Mouse (Mus musculus): Measurements from ENCODE around the gene Cmc4. TPM values are rescaled to one million over a fixed set of nuclear protein-coding genes. Genes with fewer than 3 reads are reported as not detected.

The Cmc4 gene
- polyA plus RNA-seq (2017; shearing (Covaris generic)): 23.5 TPM

DNA sequence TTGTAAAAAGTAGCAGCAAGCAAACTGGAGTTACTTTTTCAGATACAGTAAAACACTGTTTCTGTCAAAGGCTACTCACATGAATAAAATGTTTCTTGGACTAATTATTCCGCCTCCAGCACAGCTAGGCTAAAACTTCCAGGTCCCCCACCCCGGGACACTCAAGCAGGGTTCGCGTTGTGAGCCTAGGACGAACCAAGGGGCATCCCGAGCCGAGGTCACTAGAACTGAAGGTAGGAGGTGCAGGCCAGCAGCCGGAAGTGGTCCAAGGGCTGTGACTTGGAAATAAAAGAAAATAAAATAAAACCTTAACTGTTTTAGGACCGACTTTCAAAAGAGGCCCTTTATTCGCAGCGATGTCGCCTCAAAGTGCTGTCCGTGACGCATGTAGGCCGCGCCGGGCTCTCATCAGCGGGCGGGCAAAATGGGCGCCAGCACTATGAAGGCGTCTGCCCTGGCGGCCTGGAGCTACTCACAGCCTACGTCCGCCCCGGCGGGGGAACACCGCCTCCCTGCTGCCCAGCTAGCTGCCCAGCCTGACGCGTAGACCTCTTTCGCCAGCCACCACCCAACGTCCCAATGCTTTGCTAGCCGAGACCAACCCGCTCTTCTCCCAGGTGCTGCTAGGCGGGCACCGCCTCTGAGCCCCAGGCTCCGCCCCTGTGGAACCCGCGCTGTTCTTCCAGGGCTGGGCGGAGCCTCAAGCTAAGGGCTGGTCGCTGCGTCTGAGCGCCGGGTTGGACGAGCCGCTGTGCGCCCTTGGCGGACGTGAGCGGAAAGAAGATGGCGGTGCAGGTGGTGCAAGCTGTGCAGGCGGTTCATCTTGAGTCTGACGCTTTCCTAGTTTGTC, at the start of gene Cmc4, which contains the start of the genes Mtcp1 and Brcc3:
Cmc4 (minus strand) TSS at position 649 of the 850 bp plus-strand sequence.
Mtcp1 (minus strand) TSS at position 653 of the 850 bp plus-strand sequence.
Brcc3 (plus strand) TSS at position 693 of the 850 bp plus-strand sequence.

DNA sequence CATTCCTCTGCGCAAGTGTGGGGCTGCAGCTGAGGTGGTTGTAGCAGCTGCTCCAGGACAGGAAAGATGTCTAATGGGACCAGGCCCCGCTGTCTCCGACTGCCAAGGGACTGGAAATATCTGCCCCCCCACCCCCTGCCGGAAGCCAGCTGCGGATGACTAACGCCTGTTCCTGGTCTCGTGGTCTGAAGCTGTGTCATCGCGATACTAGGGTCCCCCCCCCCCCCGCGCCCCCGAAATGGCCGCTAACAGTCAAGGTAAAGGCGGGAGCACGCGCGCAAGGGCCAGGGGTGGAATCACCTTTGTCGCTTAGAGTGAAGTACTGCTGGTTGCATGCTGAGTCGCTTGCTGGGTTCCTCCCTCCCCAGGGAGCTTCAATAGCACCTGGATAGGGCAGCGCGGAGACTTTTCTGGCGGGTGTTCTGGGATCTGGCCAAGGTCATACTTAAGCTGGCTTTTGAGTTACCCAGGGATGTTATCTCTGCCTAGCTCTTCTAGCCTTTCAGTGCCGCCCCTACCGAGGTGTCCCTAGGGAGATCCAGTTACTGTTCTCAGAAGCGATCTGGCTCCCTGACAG, 34.1 kb downstream of the Cmc4 start, which contains the start of the genes Fundc2 and F8:
Fundc2 (plus strand) TSS at position 205 of the 577 bp plus-strand sequence.
F8 (minus strand) TSS at position 421 of the 577 bp plus-strand sequence.

Other genes starting within 250 kb of the Cmc4 start
- gene Fundc2, start 34.2 kb downstream of the Cmc4 start, polyA plus RNA-seq (2017; shearing (Covaris generic)): 67.3 TPM
- gene F8, start 34.0 kb downstream of the Cmc4 start, polyA plus RNA-seq (2017; shearing (Covaris generic)): 1.1 TPM
- 13.3 TPM for gene Mtcp1, start within 50 bp of the Cmc4 start, polyA plus RNA-seq (2017; shearing (Covaris generic))
- gene Brcc3, start within 50 bp of the Cmc4 start, polyA plus RNA-seq (2017; shearing (Covaris generic)): 70.3 TPM
- gene Vbp1, start 97.7 kb upstream of the Cmc4 start, polyA plus RNA-seq (2017; shearing (Covaris generic)): 143 TPM
- 3.3 TPM for gene Rab39b, start 161.6 kb upstream of the Cmc4 start, polyA plus RNA-seq (2017; shearing (Covaris generic))

Measured in inflammation-experienced regulatory T-cells, adult 16 weeks (primary cell).